Mouse (Mus musculus): ENCODE results near the gene Sprtn. TPM values are rescaled to one million over a fixed set of nuclear protein-coding genes. Genes with fewer than 3 reads are reported as not detected.

Gene Sprtn
- polyA plus RNA-seq, 1 experiment from 2014 or later, result 7.1 TPM

DNA sequence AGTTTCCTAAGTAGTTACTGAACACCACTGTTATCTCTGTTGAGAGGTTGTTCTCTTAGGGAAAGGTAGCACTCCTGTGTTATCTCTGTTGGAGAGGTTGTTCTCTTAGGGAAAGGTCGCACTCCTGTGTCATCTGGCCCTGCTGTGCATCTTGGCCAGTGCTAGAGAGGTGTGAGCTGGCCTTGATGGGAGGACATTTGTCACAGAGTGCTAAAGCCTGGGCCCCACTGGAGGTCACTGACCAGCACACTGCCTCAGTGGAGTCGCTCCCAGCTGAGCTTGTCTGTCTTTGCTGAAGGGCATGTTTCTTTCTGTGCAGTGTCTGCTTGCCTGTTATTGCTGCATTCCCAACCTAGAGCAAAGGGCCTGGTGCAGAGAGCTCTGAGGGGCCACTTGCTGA lies 30.6 kb upstream of the Sprtn start:
- Histone ChIP-seq H3K27me3 (ENCODE audit: control insufficient read depth, insufficient read depth, low read length) (no peaks in the 10 kb centered on the region), H3K36me3 (ENCODE audit: control insufficient read depth, insufficient read depth, low read length) (peaks cover 7% of the 10 kb centered on the region; the same call in 1 of the 2 replicates), H3K9me3 (replicated peaks; ENCODE audit: control insufficient read depth, low read length) (no peaks in the 10 kb centered on the region), H3K4me3 (ENCODE audit: low read depth, low read length) (no peak overlapping the region), H3K27ac (ENCODE audit: low read depth, low read length) (0 out of 2 replicates have a peak overlapping the region, but pooled peaks have one; percentile 18), H3K9ac (ENCODE audit: low read depth, low read length) (no peak overlapping the region), H3K4me2 (no peak overlapping the region), H3K4me1 (ENCODE audit: control insufficient read depth, insufficient read depth, low read length) (peaks cover 36% of the 10 kb centered on the region)
- 28% methylated on average over 2 of the region's 2 CpGs for WGBS (ENCODE audit: insufficient replicate concordance)
- ATAC-seq (replicated peaks; ENCODE audit: insufficient number of reproducible peaks, low FRiP score, low TSS enrichment), result no peak

DNA sequence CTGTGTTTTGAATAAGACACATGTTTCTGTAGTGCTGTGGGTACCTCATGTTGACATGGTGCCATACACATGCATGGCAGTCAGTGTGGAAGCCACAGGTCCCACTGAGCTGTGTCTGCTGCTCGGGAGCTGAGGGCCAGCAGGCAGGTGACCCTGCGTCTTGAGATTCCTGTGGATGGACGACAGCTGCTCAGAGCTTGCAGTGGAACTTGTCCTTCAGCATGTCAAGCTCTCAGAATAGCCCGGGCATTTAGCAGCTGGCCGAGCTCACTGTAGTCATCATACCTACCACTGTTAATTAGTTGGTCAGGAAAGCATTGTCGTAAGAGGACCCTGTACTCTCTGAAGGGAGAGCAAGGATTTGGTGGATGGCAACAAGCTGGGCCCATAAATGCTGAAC lies 28.0 kb upstream of the Sprtn start:
- H3K4me3 ChIP-seq (ENCODE audit: low read depth, low read length), result no peak overlapping the region
- WGBS (ENCODE audit: insufficient replicate concordance), result 59% methylated on average over 6 of the region's 6 CpGs
- peaks cover 23% of the 10 kb centered on the region for H3K36me3 ChIP-seq (ENCODE audit: control insufficient read depth, insufficient read depth, low read length)
- no peak overlapping the region for H3K27ac ChIP-seq (ENCODE audit: low read depth, low read length)
- H3K9ac ChIP-seq (ENCODE audit: low read depth, low read length), result no peak overlapping the region
- ATAC-seq (replicated peaks; ENCODE audit: insufficient number of reproducible peaks, low FRiP score, low TSS enrichment), result no peak
- no peak overlapping the region for H3K4me2 ChIP-seq
- H3K27me3 ChIP-seq (ENCODE audit: control insufficient read depth, insufficient read depth, low read length), result no peaks in the 10 kb centered on the region
- peaks cover 39% of the 10 kb centered on the region for H3K4me1 ChIP-seq (ENCODE audit: control insufficient read depth, insufficient read depth, low read length)
- H3K9me3 ChIP-seq (replicated peaks; ENCODE audit: control insufficient read depth, low read length), result no peaks in the 10 kb centered on the region

DNA sequence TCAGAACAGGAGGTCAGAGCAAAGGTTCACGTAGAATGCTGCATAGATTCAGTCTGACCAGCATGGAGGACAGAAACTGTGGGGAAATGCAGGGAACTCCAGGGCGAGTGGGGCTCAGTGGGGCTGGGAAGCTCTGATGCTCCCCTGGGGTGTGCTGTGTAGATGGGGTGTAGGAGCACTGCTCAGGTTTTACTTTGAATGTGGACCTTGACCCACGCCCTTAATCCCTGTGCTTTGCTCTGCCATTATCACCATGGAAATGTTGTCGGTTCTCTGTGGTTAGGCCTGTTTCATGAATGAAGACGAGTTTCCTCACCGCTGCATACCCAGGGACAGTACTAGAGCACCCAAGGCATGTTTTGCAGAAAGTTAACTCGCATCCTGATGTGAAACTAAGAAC lies 26.2 kb upstream of the Sprtn start:
- no peaks in the 10 kb centered on the region for H3K27me3 ChIP-seq (ENCODE audit: control insufficient read depth, insufficient read depth, low read length)
- H3K36me3 ChIP-seq (ENCODE audit: control insufficient read depth, insufficient read depth, low read length), result peaks cover 26% of the 10 kb centered on the region
- H3K4me2 ChIP-seq, result no peak overlapping the region
- ATAC-seq (replicated peaks; ENCODE audit: insufficient number of reproducible peaks, low FRiP score, low TSS enrichment), result no peak
- H3K9ac ChIP-seq (ENCODE audit: low read depth, low read length), result no peak overlapping the region
- no peaks in the 10 kb centered on the region for H3K9me3 ChIP-seq (replicated peaks; ENCODE audit: control insufficient read depth, low read length)
- WGBS (ENCODE audit: insufficient replicate concordance), result 92% methylated on average over 7 of the region's 7 CpGs
- H3K27ac ChIP-seq (ENCODE audit: low read depth, low read length), result no peak overlapping the region
- H3K4me1 ChIP-seq (ENCODE audit: control insufficient read depth, insufficient read depth, low read length), result peaks cover 29% of the 10 kb centered on the region
- H3K4me3 ChIP-seq (ENCODE audit: low read depth, low read length), result no peak overlapping the region

DNA sequence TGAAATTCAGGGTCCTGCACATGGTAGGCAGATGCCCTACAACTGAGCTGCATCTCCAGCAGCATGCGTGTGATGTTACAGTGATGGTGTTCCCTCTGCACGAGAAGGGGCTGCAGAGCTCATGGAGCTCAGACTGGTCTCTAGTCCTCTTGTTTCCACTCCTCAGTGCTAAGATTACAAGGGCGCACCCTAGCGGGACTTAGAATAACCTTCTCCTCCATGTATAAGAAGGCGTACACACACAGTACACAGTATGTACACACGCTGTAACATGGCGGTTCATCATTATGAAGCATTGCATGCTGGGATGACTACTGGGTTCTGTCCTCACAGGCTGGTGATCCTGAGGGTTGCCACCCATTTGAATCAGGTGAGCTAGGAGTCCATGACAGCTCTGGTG lies 25.6 kb upstream of the Sprtn start:
- H3K36me3 ChIP-seq (ENCODE audit: control insufficient read depth, insufficient read depth, low read length), result peaks cover 26% of the 10 kb centered on the region
- no peak overlapping the region for H3K4me2 ChIP-seq
- 87% methylated on average over 7 of the region's 7 CpGs for WGBS (ENCODE audit: insufficient replicate concordance)
- H3K4me3 ChIP-seq (ENCODE audit: low read depth, low read length), result no peak overlapping the region
- no peak overlapping the region for H3K27ac ChIP-seq (ENCODE audit: low read depth, low read length)
- H3K27me3 ChIP-seq (ENCODE audit: control insufficient read depth, insufficient read depth, low read length), result no peaks in the 10 kb centered on the region
- no peak overlapping the region for H3K9ac ChIP-seq (ENCODE audit: low read depth, low read length)
- ATAC-seq (replicated peaks; ENCODE audit: insufficient number of reproducible peaks, low FRiP score, low TSS enrichment), result no peak
- H3K9me3 ChIP-seq (replicated peaks; ENCODE audit: control insufficient read depth, low read length), result no peaks in the 10 kb centered on the region
- peaks cover 23% of the 10 kb centered on the region for H3K4me1 ChIP-seq (ENCODE audit: control insufficient read depth, insufficient read depth, low read length)

DNA sequence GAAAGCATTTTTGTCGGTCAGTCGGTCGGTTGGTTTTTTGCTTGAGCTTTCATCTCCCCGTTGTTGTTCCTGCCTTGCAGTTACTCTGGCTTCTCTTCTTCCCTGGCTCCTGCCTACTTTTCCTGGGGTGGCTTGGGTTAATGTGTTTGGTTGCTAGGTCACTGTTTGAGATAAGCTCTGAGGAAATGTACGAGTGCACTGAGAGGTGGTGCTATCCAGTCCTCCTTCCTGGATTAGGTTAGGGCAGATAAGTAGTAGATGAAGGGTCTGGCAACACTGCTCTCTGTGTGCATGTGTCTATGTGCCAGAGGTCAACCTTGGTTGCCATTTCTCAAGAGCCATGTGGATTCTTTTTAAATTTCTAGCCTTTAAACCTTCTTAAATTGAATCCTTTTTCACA lies 25.0 kb upstream of the Sprtn start:
- Histone ChIP-seq H3K4me3 (ENCODE audit: low read depth, low read length) (no peak overlapping the region), H3K9me3 (replicated peaks; ENCODE audit: control insufficient read depth, low read length) (no peaks in the 10 kb centered on the region), H3K9ac (ENCODE audit: low read depth, low read length) (no peak overlapping the region), H3K27me3 (ENCODE audit: control insufficient read depth, insufficient read depth, low read length) (no peaks in the 10 kb centered on the region), H3K4me2 (no peak overlapping the region), H3K4me1 (ENCODE audit: control insufficient read depth, insufficient read depth, low read length) (peaks cover 17% of the 10 kb centered on the region), H3K36me3 (ENCODE audit: control insufficient read depth, insufficient read depth, low read length) (peaks cover 26% of the 10 kb centered on the region), H3K27ac (ENCODE audit: low read depth, low read length) (peak overlapping the region; percentile 35; the same call in 1 of the 2 replicates)
- ATAC-seq (replicated peaks; ENCODE audit: insufficient number of reproducible peaks, low FRiP score, low TSS enrichment), result no peak
- 49% methylated on average over 5 of the region's 5 CpGs for WGBS (ENCODE audit: insufficient replicate concordance)

DNA sequence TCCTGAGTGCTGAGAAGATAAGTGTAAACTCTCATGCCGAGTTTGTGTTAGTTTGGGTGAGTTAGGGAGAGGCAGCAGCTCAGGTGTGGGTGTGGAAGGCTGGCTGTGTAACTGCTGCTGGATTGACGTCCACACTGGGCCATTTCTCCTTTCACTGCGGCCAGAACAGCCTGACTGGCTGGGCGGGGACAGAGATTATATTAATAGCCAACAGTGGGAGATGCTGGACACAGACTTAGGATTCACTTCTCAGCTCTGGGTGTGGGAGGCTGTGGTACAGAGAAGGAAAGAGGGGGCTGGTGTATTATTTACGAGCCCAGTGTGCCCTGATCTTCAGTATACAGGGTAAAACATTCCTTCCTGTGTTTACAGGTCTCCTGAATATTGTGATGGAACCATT lies 19.5 kb upstream of the Sprtn start:
- Histone ChIP-seq H3K4me1 (ENCODE audit: control insufficient read depth, insufficient read depth, low read length) (peaks cover 5% of the 10 kb centered on the region; the same call in 1 of the 2 replicates), H3K27ac (ENCODE audit: low read depth, low read length) (no peak overlapping the region), H3K4me2 (no peak overlapping the region), H3K4me3 (ENCODE audit: low read depth, low read length) (no peak overlapping the region), H3K9ac (ENCODE audit: low read depth, low read length) (no peak overlapping the region), H3K27me3 (ENCODE audit: control insufficient read depth, insufficient read depth, low read length) (no peaks in the 10 kb centered on the region), H3K36me3 (ENCODE audit: control insufficient read depth, insufficient read depth, low read length) (peaks cover 44% of the 10 kb centered on the region), H3K9me3 (replicated peaks; ENCODE audit: control insufficient read depth, low read length) (no peaks in the 10 kb centered on the region)
- ATAC-seq (replicated peaks; ENCODE audit: insufficient number of reproducible peaks, low FRiP score, low TSS enrichment), result no peak
- 81% methylated on average over 5 of the region's 5 CpGs for WGBS (ENCODE audit: insufficient replicate concordance)

DNA sequence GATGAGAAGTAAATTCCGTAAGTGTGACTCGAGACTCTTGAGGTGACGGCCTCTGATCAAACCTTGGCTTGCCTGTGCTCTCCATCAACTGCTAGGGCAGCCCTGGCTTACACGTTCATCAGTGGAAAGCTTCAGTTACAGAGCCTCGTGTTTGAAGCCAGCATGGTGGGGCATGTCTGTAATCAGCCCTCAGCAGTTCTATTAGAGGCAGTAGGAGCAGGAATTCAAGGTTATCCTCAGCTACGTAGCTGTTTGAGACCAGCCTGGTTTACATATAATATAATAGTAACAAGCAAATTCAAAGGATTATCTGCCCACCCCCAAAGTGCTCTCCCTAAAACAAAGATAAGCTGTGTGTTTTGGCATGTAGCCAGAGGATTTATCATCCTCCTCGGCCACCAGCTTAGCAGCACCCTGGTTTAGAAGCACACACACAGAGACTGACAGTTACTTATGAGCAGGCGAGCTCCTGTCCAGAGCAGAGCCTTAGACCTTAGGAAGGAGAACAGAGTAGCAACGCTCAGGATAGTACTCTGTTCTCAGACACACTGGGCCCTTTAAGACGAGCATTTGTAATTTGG lies 18.6 kb upstream of the Sprtn start:
- 61% methylated on average over 10 of the region's 10 CpGs for WGBS (ENCODE audit: insufficient replicate concordance)

DNA sequence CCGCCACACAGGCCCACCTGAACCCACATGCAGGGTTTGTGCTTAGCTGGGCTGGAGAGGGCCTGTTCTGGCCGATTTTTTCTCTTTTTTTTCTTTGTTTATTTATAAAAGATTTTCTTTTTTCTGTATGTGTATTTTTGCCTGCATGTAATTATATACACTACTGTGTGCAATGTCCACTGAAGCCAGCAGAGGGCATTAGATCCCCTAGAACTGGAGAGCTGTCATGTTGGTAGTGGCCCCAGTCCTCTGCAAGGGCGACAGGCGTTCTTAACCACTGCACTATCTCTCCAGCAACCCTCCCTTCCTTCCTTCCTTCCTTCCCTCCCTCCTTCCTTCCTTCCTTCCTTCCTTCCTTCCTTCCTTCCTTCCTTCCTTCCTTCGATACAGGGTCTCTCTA lies 9.3 kb upstream of the Sprtn start:
- Histone ChIP-seq H3K36me3 (ENCODE audit: control insufficient read depth, insufficient read depth, low read length) (peaks cover 59% of the 10 kb centered on the region), H3K9ac (ENCODE audit: low read depth, low read length) (no peak overlapping the region), H3K4me1 (ENCODE audit: control insufficient read depth, insufficient read depth, low read length) (no peaks in the 10 kb centered on the region), H3K9me3 (replicated peaks; ENCODE audit: control insufficient read depth, low read length) (peaks cover 5% of the 10 kb centered on the region; the same call in 1 of the 2 replicates), H3K27ac (ENCODE audit: low read depth, low read length) (no peak overlapping the region), H3K27me3 (ENCODE audit: control insufficient read depth, insufficient read depth, low read length) (no peaks in the 10 kb centered on the region), H3K4me3 (ENCODE audit: low read depth, low read length) (no peak overlapping the region), H3K4me2 (no peak overlapping the region)
- ATAC-seq (replicated peaks; ENCODE audit: insufficient number of reproducible peaks, low FRiP score, low TSS enrichment), result no peak
- 88% methylated on average over 5 of the region's 5 CpGs for WGBS (ENCODE audit: insufficient replicate concordance)

More for the DNA sequence above, 18.6 kb upstream of the Sprtn start:
- H3K4me2 ChIP-seq, result no peak overlapping the region
- H3K36me3 ChIP-seq (ENCODE audit: control insufficient read depth, insufficient read depth, low read length), result peaks cover 44% of the 10 kb centered on the region
- peaks cover 5% of the 10 kb centered on the region; the same call in 1 of the 2 replicates for H3K4me1 ChIP-seq (ENCODE audit: control insufficient read depth, insufficient read depth, low read length)
- H3K27ac ChIP-seq (ENCODE audit: low read depth, low read length), result no peak overlapping the region
- no peak overlapping the region for H3K9ac ChIP-seq (ENCODE audit: low read depth, low read length)
- H3K4me3 ChIP-seq (ENCODE audit: low read depth, low read length), result no peak overlapping the region
- no peaks in the 10 kb centered on the region for H3K27me3 ChIP-seq (ENCODE audit: control insufficient read depth, insufficient read depth, low read length)
- no peaks in the 10 kb centered on the region for H3K9me3 ChIP-seq (replicated peaks; ENCODE audit: control insufficient read depth, low read length)
- ATAC-seq (replicated peaks; ENCODE audit: insufficient number of reproducible peaks, low FRiP score, low TSS enrichment), result no peak

DNA sequence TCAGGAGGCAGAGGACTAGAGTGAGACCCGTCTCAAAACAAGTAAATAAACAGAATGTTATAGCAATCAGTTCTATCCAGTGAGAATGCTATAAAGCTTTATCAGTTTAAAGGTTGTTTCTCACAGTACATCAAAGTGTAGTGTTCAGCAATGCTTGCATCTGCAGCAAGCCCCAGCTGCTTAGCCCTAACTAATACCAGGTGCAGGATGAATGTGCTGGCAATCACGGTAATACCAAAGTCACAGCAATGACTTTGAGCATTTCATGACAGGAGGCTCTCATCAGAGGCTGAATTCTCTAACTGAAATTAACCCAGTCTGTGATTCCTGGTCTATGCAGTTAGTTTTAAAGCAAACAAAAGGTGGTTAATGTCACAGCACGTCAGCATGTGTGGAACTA lies 5.1 kb upstream of the Sprtn start:
- Histone ChIP-seq H3K4me3 (ENCODE audit: low read depth, low read length) (no peak overlapping the region), H3K27me3 (ENCODE audit: control insufficient read depth, insufficient read depth, low read length) (no peaks in the 10 kb centered on the region), H3K9ac (ENCODE audit: low read depth, low read length) (no peak overlapping the region), H3K36me3 (ENCODE audit: control insufficient read depth, insufficient read depth, low read length) (peaks cover 25% of the 10 kb centered on the region), H3K9me3 (replicated peaks; ENCODE audit: control insufficient read depth, low read length) (peaks cover 5% of the 10 kb centered on the region; the same call in 1 of the 2 replicates), H3K4me1 (ENCODE audit: control insufficient read depth, insufficient read depth, low read length) (peaks cover 13% of the 10 kb centered on the region), H3K27ac (ENCODE audit: low read depth, low read length) (no peak overlapping the region), H3K4me2 (no peak overlapping the region)
- no peak for ATAC-seq (replicated peaks; ENCODE audit: insufficient number of reproducible peaks, low FRiP score, low TSS enrichment)
- WGBS (ENCODE audit: insufficient replicate concordance), result 73% methylated on average over 3 of the region's 3 CpGs
